Mouse (Mus musculus): ENCODE measurements at regions not wholly inside any gene's neighbourhood (a gene's known extent, or its start where the extent isn't known, plus 50 kb on each side); places are given as distances from the start of the nearest gene placed in this dataset.

DNA sequence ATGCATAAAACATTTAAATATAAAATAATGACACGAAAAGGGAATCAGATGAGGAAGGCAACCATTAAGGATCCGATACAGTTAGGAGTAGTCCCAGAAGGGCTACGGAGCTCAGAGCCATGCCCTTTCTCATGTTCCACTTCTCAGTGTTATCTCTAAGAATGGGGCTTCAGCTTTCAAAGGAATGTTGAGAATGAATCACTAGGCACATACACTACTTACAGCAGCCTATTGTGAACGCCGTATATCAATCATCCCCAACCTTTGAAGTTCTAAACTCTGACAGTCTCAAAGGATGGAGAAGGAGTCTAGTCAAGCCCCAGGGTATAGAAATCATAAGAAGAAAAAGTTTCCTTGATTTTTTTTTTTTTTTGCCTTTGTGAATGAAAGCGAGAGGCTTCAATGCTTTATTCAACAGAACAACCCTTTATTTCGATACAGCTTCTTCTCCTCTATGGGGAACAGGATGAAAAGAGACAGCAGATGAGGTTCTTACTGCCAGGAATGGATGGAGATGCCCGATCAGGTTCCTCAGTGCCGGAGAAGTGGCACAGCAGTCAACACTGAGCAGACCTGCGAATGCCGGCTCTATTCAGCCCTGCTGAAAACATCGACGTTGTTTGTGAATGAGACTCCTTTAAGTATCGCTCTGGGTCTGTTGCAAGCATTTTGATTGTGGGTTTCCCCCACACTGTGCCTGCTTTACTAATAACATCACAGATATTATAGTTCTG lies 84.0 kb upstream of the Ccdc91 start:
- TF ChIP-seq CTCF (IDR thresholded peaks at IDR 0.05; ENCODE audit: borderline replicate concordance, insufficient read depth, low read depth, low read length) (no peak), POLR2A (IDR thresholded peaks at IDR 0.05; ENCODE audit: borderline replicate concordance, insufficient read depth, low read length) (no peak)

Data from cerebellum, adult 2 months (tissue).